Mouse (Mus musculus) macrophage (primary cell): Measurements from ENCODE around the gene Ces2b. TPM values are rescaled to one million over a fixed set of nuclear protein-coding genes. Genes with fewer than 3 reads are reported as not detected.
"Not testable (repeated sequence)": the region's sequence is repeated elsewhere in the genome, so short reads cannot be mapped to it uniquely, and the experiment has no call there.

ENCODE experiments used
- H3K27ac ChIP-seq: fragments of 350-480 bp; formaldehyde crosslinking; 2 replicates; pipeline ENCODE4 v1.9.0; 2021
- H3K36me3 ChIP-seq: fragments of 350-480 bp; formaldehyde crosslinking; 2 replicates; pipeline ENCODE4 v1.9.0; 2021; ENCODE audit errors: inconsistent target
- H3K4me3 ChIP-seq: fragments of 350-480 bp; formaldehyde crosslinking; 2 replicates; pipeline ENCODE4 v1.9.0; 2021; ENCODE audit errors: inconsistent target
- H3K79me2 ChIP-seq: fragments of 350-480 bp; formaldehyde crosslinking; 2 replicates; pipeline ENCODE4 v1.9.0; 2021; ENCODE audit errors: inconsistent target
- WGBS: methylation state at CpG from one replicate; pipeline ENCODE4 v1.1.7; 2026; ENCODE audit warnings: inconsistent platforms; ENCODE audit not compliant: missing documents; 5-methylcytosine and 5-hydroxymethylcytosine counted together
- polyA plus RNA-seq: library from polyadenylated mRNA; stranded (reverse); fragments of 250-400 nt; gene quantifications from 3 replicates; pipeline ENCODE4 v1.2.4, GENCODE M21; 2018; ENCODE audit warnings: inconsistent platforms

The Ces2b gene
- polyA plus RNA-seq, 1 experiment from 2014 or later, result not detected

DNA sequence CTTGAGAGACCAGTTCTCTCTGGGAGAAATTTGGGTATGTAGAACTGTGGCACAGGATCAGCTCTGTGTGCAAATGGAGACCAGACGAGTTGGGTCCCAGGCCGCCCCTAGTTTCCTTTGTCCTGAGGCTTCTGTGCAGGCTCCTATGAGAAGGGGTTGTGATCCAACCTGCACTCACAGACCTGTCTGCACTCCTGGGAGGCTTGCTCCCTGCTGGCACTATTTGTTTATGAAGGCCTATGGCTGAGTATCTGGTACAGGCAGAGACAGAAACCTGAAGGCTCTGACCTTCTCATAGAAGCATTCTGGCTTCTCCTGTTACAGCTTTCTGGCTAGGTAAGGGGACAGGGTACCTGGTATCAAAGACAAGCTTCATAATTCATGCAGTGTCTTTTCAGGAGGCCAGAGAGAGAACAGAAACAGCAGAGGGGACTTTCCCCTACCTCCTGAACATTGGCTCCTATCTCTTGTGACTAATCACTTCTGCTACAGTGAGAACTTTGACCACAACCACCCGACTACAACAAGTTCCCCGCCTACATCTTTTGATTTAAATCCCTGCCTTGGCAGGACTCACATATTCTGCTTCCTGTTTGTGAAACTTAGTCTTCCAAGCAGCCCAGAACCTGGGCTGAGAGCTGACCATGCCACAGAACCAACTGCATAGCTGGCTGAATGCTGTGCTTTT lies 35.6 kb downstream of the Ces2b start:
- no CpG with 5 or more reads among the region's 4 CpGs for WGBS
- H3K79me2 ChIP-seq, H3K27ac ChIP-seq, H3K4me3 ChIP-seq, H3K36me3 ChIP-seq: not testable (repeated sequence)

DNA sequence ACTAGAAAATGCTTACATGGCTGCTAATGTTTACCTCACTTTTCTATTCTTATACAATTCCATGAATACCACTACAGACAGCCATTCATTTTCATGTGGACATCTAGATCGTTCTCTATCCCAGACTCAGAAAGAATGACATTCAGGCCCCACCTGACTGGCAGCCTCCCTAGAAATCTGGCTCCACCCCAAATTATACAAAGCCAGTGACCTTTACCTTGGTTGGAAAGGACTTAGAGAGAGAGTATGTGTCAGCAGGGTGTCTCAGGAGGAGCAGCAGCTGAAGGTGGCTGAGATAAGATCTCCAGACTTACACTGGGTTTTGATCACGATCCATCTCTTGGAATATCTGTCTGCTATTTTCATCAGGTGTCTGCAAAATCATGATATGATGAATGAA lies 37.5 kb downstream of the Ces2b start:
- not testable (repeated sequence) for H3K36me3 ChIP-seq, H3K79me2 ChIP-seq, H3K27ac ChIP-seq, H3K4me3 ChIP-seq
- WGBS, result no CpG with 5 or more reads among the region's 2 CpGs

DNA sequence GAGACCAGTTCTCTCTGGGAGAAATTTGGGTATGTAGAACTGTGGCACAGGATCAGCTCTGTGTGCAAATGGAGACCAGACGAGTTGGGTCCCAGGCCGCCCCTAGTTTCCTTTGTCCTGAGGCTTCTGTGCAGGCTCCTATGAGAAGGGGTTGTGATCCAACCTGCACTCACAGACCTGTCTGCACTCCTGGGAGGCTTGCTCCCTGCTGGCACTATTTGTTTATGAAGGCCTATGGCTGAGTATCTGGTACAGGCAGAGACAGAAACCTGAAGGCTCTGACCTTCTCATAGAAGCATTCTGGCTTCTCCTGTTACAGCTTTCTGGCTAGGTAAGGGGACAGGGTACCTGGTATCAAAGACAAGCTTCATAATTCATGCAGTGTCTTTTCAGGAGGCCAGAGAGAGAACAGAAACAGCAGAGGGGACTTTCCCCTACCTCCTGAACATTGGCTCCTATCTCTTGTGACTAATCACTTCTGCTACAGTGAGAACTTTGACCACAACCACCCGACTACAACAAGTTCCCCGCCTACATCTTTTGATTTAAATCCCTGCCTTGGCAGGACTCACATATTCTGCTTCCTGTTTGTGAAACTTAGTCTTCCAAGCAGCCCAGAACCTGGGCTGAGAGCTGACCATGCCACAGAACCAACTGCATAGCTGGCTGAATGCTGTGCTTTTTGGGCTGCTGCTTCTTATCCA lies 55.0 kb downstream of the Ces2b start:
- H3K4me3 ChIP-seq, H3K36me3 ChIP-seq, H3K27ac ChIP-seq, H3K79me2 ChIP-seq: not testable (repeated sequence)
- WGBS, result no CpG with 5 or more reads among the region's 4 CpGs

Other genes with a start within 250 kb of the Ces2b start
- 6.1 to 8.6 TPM (median 6.2 TPM) in 3 replicates for gene Pdp2, start 240.1 kb upstream of the Ces2b start, polyA plus RNA-seq
- not detected in 3 replicates for gene Cdh16, start 207.2 kb upstream of the Ces2b start, polyA plus RNA-seq
- 2.3 to 7.2 TPM (median 2.7 TPM) in 3 replicates for gene Rrad, start 200.2 kb upstream of the Ces2b start, polyA plus RNA-seq
- 33.8 to 37.1 TPM (median 34.4 TPM) in 3 replicates for gene Ciao2b, start 189.6 kb upstream of the Ces2b start, polyA plus RNA-seq
- gene Ces2a, start 97.6 kb upstream of the Ces2b start, polyA plus RNA-seq, result not detected in 3 replicates
- gene Ces2c, start 15.5 kb downstream of the Ces2b start, polyA plus RNA-seq, result not detected in 3 replicates
- gene Ces2e, start 94.7 kb downstream of the Ces2b start, polyA plus RNA-seq, result not detected in 3 replicates
- not detected in 3 replicates for gene Ces2f, start 115.8 kb downstream of the Ces2b start, polyA plus RNA-seq
- gene Ces2g, start 130.1 kb downstream of the Ces2b start, polyA plus RNA-seq, result not detected in 3 replicates
- gene Ces2h, start 169.3 kb downstream of the Ces2b start, polyA plus RNA-seq, result not detected in 3 replicates
- not detected in 3 replicates for gene Ces3a, start 217.0 kb downstream of the Ces2b start, polyA plus RNA-seq